Mouse (Mus musculus) c-Kit-positive CD71-positive TER-119-negative erythroid progenitor cells, embryonic 14.5 days (primary cell): ENCODE results near the gene Aoc2.
"Not testable (repeated sequence)": the region's sequence is repeated elsewhere in the genome, so short reads cannot be mapped to it uniquely, and the experiment has no call there.

ENCODE experiments used
- DNase-seq: peaks from one replicate; pipeline ENCODE4 v3.0.0-alpha.2; 2013; ENCODE audit warnings: low read depth

Gene Aoc2

GRCm38 (mm10) chr11:101315665-101316500 is 9.0 kb upstream of the Aoc2 start, which contains the start of gene Psme3:
Gene Psme3, plus strand, starts transcription at chr11:101316213.
- peak; percentile 94 for DNase-seq

GRCm38 (mm10) chr11:101316501-101316917 is 8.4 kb upstream of the Aoc2 start:
- DNase-seq, result peak; percentile 39

GRCm38 (mm10) chr11:101323609-101324008 is 1.3 kb upstream of the Aoc2 start:
- peak; percentile 40 for DNase-seq

- not testable (repeated sequence) for DNase-seq
These were observed 338 bp downstream of the Aoc2 start for GRCm38 (mm10) chr11:101325201-101325600.

- no peak for DNase-seq
These were observed 1.3 kb downstream of the Aoc2 start for GRCm38 (mm10) chr11:101326147-101326546.

- DNase-seq, result no peak
These were observed 2.4 kb downstream of the Aoc2 start for GRCm38 (mm10) chr11:101327311-101327710.

GRCm38 (mm10) chr11:101328941-101329635 is 4.2 kb downstream of the Aoc2 start:
- DNase-seq, result no peak

- no peak for DNase-seq
These were observed 5.6 kb downstream of the Aoc2 start, which contains the start of gene Aoc3 for GRCm38 (mm10) chr11:101330371-101330924. Gene Aoc3, plus strand, starts transcription at chr11:101330605.

GRCm38 (mm10) chr11:101330961-101331360 is 6.1 kb downstream of the Aoc2 start:
- not testable (repeated sequence) for DNase-seq

GRCm38 (mm10) chr11:101332537-101332936 is 7.7 kb downstream of the Aoc2 start:
- no peak for DNase-seq

GRCm38 (mm10) chr11:101334023-101334422 is 9.2 kb downstream of the Aoc2 start:
- no peak for DNase-seq

- DNase-seq, result no peak
These were observed 9.7 kb downstream of the Aoc2 start for GRCm38 (mm10) chr11:101334516-101334915.

GRCm38 (mm10) chr11:101335685-101336084 is 10.8 kb downstream of the Aoc2 start:
- no peak for DNase-seq

GRCm38 (mm10) chr11:101338123-101338760 is 13.4 kb downstream of the Aoc2 start:
- DNase-seq, result peak; percentile 75

- no peak for DNase-seq
These were observed 22.4 kb downstream of the Aoc2 start for GRCm38 (mm10) chr11:101347083-101347775.

GRCm38 (mm10) chr11:101348774-101349173 is 23.9 kb downstream of the Aoc2 start:
- no peak for DNase-seq

GRCm38 (mm10) chr11:101349216-101349615 is 24.4 kb downstream of the Aoc2 start:
- DNase-seq, result no peak

GRCm38 (mm10) chr11:101351100-101351720 is 26.3 kb downstream of the Aoc2 start:
- no peak for DNase-seq

GRCm38 (mm10) chr11:101351721-101352111 is 26.9 kb downstream of the Aoc2 start:
- DNase-seq, result no peak

GRCm38 (mm10) chr11:101353436-101353835 is 28.6 kb downstream of the Aoc2 start:
- no peak for DNase-seq

GRCm38 (mm10) chr11:101354438-101355010 is 29.7 kb downstream of the Aoc2 start:
- DNase-seq, result no peak
